Mouse (Mus musculus) lung, postnatal 14 days (tissue): ENCODE measurements around the gene Mroh3.

Experiments used
- DNase-seq: peaks from one replicate; pipeline ENCODE4 v3.0.0; 2021

Gene Mroh3

DNA sequence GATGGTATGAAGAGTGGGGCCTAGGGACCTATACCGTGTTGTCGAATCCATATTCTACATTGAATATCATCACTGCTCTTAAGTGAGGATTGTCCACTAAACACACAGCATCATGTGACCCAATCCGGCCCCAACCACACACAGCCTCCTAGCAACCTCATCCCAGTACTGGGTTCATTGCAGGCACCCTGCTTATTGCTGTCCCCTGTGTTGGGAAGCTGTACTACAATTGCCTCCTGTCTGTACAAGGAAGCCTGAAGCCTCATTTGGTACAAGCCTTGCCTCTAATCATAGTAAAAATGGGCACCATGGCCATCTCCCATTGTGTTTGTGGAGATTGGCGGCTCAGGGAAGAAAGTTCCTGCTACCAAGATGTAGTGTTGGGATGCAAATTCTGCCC is 56.3 kb downstream of the Mroh3 start:
- no peak for DNase-seq

- no peak for DNase-seq
These were observed 61.3 kb downstream of the Mroh3 start for GRCm38 (mm10) chr1:136151371-136151770.

DNA sequence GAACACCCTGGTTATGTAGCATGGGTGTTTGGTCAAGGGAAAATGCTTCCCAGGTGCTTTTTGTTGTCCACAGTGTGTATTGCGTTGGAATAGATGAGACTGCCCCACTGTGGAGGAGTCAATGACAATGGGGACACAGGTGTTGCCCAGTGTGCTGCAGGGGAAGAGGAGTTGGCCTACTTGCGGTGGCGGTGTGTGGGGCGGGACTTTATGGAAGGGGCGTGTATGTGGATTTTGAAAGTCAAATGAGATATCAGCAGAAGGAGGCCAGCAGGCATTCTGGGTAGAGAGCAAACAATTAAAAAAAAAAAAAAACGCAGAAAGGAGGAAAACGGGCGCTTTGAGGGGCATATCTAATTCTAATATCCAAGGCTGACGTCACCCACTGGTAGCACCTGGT is 62.9 kb downstream of the Mroh3 start:
- DNase-seq = no peak

- no peak for DNase-seq
These were observed 69.1 kb downstream of the Mroh3 start for GRCm38 (mm10) chr1:136143514-136143913.

DNA sequence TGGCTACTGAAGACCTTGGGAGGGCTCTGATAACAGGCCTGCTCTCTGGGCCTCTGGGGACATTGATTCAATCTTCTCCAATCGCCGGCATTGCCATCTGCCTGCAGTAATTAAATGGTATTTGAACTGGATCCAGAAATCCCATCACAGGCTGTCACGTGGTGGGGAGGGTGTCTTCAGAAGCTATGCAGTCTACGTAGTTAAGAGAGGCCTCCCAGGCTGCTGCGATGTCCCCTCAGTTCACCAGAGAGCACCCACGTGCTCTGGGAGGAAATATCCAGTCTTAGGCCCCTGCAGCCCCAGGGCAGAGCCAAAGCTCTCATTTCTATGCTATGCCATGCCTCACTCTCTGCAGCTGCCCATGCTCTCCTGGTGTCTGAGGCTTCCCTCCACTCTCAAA is 70.3 kb downstream of the Mroh3 start:
- DNase-seq = no peak

DNA sequence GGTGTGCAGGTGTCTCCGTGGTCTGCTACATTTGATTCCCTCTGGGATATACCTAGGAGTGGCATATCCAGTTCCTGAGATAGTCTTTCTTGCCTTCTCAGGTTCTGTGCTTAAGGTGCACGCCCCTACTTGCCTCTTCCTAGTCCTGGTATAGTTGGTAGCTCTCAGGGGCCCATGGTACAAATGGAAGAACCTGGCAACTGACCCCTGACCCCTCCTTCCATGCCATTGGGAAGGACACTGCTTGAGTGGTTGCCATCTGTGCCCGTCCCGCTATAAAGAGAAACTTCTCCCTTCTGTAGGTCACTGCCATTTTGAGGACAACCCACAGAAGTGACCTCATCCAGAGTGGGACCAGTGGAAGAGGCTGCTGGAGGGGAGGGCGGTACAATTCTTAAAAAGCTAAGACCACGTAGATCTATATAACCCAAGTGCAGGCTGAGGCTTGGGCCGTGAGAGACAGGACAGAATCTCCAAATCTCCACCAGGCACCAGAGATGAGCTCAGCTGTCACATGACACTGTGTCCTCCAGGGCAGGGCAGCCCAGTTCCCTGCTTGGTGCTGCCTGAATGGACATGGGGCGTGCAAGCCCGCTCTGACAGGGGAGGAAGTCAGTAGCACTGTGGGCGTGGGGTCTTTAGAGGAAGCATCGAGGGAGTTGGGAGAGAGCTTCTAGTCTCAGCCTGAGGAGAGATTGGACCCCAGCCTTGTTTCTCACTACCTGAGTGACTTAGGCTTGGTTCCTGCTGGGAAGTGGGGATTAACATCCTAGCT is 71.3 kb downstream of the Mroh3 start:
- peak; percentile 33 for DNase-seq

DNA sequence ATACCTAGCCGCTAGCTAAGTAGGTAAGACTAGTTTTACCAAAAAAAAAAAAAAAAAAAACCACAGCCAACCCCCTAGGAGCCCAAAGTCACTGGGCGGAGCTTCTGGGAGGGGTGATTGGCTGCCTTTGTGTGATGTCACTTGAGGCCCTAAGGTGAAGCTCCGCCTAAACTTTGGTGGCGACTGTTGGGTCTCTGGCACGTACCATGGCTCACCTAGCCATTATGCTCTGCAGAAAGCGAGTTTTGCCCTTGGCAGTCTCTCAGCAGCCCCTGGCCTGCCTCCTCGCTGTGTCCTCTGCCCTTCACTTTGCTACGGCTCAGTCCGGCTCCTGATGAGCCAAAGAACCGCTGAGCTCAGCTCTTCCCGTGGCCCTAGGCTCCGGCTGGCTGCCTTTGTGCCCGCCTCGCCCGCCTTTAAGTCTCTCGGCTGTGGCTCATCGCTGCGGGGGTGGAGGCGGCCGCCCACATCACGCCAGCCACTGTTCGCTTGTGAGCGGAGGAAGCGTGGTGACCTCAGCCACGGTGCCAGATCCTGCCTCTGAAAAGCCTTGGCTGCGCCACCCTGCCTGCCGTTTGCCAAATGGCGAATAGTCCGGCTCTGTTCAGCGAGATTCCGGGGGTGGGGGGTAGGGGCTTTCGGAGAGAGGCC is 72.5 kb downstream of the Mroh3 start:
- peak; percentile 67 for DNase-seq

DNA sequence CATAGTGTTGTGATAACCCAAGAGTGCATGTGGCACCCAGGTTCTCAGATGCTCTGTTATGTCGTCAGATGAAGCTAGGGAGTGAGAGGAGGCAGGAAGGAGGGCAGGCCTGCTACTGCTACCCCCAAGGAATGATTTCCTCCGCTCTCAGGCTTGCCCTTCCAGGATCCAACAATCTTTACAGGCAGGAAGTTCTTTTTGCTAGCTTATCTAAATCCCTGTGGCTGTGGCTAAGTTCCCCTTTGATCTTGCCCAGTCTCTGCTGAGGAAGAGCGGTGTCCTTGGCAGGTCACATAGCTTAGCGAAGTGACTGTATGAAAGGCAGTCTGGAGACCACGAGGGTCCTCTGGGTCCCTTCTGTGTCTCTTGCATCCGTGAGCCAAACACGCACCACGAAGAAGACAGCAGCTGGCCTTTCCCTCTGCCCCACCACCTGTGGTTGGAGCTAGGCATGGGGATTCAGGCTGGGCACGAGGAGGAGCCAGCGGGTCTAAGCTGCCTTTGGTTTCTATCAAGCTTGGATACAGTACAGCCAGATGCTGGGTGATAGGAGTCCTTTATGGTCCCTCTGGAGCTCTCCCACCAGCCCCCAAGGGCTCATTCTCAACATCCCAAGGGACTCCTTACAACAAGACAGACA is 74.3 kb downstream of the Mroh3 start:
- no peak for DNase-seq

GRCm38 (mm10) chr1:136137575-136137974 is 75.1 kb downstream of the Mroh3 start:
- DNase-seq = peak; percentile 70

DNA sequence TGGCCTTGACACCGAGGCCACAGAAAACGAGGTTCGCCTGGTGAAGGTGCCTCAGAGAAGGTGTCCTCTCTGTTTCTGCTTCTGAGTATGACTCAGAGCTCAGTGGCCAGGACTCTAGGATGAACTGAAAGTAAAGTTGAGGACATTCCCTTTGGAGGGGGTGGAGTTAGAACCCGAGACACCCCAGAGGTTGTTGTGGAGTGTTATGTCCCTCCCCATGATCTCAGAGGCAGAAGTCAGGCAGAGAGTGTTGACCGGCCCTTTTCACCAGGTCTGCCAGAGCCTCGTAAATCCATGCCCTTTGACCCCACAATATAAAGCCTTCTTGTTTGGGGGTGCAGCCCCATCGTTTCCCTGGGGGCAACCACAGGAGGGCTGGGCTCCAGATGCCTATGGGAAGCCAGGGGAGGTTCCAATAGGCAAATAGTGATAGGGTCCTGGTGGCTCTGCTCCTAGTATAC is 75.5 kb downstream of the Mroh3 start:
- DNase-seq = no peak

DNA sequence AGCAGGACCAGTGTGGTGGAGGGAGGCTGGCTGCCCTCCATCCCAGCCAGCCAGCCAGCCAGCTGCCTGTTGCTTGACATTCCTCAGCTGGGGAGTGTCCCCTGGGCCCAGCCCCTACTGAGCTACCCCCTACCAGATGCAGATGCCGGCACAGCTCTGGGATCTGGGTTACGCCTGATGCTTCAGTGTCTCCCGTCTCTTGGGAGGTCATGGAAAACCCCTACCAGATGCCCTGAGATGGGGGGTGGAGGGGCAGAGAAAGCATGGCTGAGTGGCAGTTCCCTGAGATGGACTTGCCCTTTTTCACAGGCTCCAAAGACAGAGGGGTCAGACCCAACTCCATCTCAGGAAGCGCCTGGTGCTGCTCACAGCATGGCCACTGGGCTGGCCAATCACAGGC is 76.1 kb downstream of the Mroh3 start:
- peak; percentile 53 for DNase-seq

GRCm38 (mm10) chr1:136135777-136136444 is 76.7 kb downstream of the Mroh3 start:
- DNase-seq = no peak

DNA sequence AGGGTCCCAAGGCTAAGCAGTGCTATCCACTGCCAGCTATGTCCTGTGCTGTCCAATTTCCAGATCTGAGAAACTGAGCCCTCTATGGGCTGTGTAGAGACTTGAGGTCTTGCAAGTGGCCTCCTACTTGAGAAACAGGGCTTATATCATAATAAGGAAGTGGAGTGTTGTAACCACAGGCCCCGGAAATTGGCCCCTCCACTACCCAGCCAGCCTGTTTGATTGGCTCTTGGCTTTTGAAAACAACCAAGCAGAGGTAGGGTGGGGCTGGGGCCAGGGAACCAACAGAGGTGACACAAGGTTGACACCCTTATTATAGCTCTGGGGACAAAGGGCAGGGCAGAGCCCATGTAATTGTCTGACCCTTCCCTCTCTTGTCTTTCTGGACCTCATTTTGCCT is 77.6 kb downstream of the Mroh3 start:
- DNase-seq = peak; percentile 62

DNA sequence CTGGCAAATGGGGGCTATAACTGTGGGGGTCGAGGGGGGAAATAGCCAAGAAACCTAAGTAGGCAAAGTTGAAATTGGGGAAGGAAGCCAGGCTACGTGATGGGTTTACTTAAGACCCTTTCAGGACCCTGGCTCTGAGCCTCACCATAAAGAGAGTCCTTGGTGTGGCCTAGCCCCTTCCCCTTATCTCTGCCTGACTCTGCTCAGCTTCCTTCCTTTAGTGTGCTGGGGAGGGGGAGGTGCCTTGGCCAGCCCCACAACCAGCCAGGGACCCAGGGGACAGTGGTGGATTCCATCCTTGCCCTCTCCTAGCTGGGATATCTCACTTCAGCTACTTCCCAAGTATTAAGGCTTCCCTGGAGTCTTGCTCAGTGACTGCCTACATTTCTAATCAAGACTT is 78.1 kb downstream of the Mroh3 start:
- DNase-seq = no peak

- DNase-seq = no peak
These were observed 78.9 kb downstream of the Mroh3 start for GRCm38 (mm10) chr1:136133570-136134240.

DNA sequence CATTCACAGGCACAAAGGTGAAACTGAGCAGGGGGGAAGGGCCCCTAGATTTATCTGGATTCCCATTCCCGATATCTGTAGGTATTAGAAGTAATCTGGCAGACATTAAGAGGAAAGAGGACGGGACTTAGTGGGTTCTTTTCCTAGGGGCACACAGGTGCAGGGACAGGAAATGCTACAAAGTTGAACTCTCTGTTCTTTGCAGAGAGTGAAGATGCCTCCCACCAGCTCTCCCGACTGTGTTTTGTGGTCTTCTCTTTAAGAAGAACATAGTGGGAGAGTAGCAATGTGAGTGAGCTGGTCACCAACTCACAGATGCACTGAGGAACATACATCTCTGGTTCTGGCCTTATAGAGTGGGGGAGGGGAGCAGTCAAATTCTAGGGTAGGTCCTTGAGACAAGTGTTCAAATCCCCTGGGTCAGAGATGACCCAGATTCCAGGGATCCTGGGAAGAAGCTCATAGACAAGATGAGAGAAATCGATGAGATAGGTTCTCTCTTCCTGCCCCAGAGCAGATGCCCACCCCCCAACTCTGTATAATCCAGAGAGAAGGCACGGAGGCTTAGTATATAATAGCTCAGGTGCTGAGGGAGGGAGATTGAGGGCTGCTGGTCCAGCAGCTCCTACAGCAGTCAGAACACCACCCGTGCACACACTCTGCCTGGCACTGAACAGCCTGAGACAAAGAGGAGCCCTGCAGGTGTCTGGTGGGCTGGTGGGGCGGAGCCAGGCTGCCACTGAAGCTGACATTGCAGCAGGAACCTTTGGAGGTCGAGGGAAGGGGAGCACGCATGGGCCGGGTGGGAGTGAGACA is 80.0 kb downstream of the Mroh3 start:
- no peak for DNase-seq
